Mouse (Mus musculus) forebrain, embryonic 15.5 days (tissue): ENCODE measurements at regions not wholly inside any gene's neighbourhood (a gene's known extent, or its start where the extent isn't known, plus 50 kb on each side); places are given as distances from the start of the nearest gene placed in this dataset.
A peak's percentile ranks its signal among the peaks of the same experiment; 100 is the strongest.

Experiments
- ATAC-seq: fragments of 200-750 bp; cut with Nextera tagmentation; replicated peaks from 2 replicates; pipeline ENCODE4 v1.8.0; 2017; ENCODE audit warnings: mild to moderate bottlenecking, moderate TSS enrichment, moderate library complexity
- H3K27ac ChIP-seq: fragments of 300-500 bp; sonication (generic); replicated peaks from 2 replicates; pipeline ENCODE4 v1.5.1; 2015; ENCODE audit warnings: mild to moderate bottlenecking, inconsistent platforms
- H3K27me3 ChIP-seq: fragments of 300-500 bp; sonication (generic); 2 replicates; pipeline ENCODE4 v1.6.1; 2015; ENCODE audit warnings: inconsistent platforms
- H3K36me3 ChIP-seq: fragments of 300-500 bp; sonication (generic); 2 replicates; pipeline ENCODE4 v1.6.1; 2015; ENCODE audit warnings: mild to moderate bottlenecking, inconsistent platforms
- H3K4me1 ChIP-seq: fragments of 300-500 bp; sonication (generic); 2 replicates; pipeline ENCODE4 v1.6.1; 2015; ENCODE audit warnings: inconsistent platforms
- H3K4me2 ChIP-seq: fragments of 300-500 bp; sonication (generic); replicated peaks from 2 replicates; pipeline ENCODE4 v1.6.1; 2015; ENCODE audit warnings: mild to moderate bottlenecking, inconsistent platforms
- H3K4me3 ChIP-seq: fragments of 300-500 bp; sonication (generic); 2 replicates; pipeline ENCODE4 v1.5.1; 2015; ENCODE audit warnings: mild to moderate bottlenecking, inconsistent platforms
- H3K9ac ChIP-seq: fragments of 300-500 bp; sonication (generic); replicated peaks from 2 replicates; pipeline ENCODE4 v1.6.1; 2015; ENCODE audit warnings: mild to moderate bottlenecking, inconsistent platforms
- H3K9me3 ChIP-seq: fragments of 300-500 bp; sonication (generic); 2 replicates; pipeline ENCODE4 v1.6.1; 2016; ENCODE audit warnings: inconsistent platforms
- WGBS: fragments of 180-500 bp; shearing (Covaris S2); methylation state at CpG from one replicate; pipeline ENCODE4 v1.1.7; 2015; ENCODE audit warnings: mixed read lengths; 5-methylcytosine and 5-hydroxymethylcytosine counted together

DNA sequence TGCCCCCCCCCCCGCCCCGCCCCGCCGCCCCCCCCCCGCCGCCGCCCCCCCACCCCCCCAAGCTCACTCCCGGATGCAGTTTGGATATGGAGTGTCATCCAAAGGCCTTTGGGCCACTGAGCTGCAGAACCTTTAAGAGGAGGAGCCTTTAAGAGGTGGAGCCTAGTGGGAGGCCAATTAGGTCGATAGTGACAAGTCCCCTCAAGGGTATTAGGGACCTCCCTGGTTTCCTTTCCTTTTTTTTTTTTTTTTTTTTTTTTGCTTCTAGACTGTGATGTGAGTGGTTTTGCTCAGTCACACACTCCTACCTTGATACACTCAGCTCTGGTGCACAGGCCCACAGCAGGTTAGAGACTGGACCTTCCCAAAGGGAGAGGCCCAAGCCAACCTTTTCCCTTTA lies 156.5 kb downstream of the Gm9376 start:
- no peaks in the 10 kb centered on the region for H3K9me3 ChIP-seq
- H3K27ac ChIP-seq, result no peak overlapping the region
- peaks cover 10% of the 10 kb centered on the region for H3K4me1 ChIP-seq
- H3K9ac ChIP-seq, result no peak overlapping the region
- no peak overlapping the region for H3K4me3 ChIP-seq
- no peaks in the 10 kb centered on the region for H3K36me3 ChIP-seq
- WGBS, result under 1% methylated on average over 9 of the region's 9 CpGs
- peaks cover 5% of the 10 kb centered on the region; the same call in 1 of the 2 replicates for H3K27me3 ChIP-seq
- 0 out of 2 replicates have a peak, but pooled peaks have one; percentile 18 for ATAC-seq
- H3K4me2 ChIP-seq, result no peak overlapping the region

DNA sequence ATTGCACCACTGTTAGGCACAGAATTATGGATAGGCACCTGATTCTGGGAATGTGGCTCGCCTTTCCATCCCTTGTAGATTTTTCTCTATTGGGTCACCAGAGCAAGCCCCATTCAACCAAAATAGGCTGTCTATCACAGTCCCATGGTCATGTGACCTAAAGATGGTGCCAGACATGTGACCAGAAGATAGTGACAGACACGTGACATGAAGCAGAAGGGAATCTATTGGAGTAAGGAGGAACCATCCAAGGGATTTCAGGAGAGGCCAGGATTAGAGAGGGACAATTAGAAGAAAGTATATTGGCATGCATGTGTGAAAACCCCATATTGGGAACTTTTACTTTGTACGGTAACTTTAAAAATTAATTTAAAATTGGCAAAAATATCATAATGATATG lies 159.8 kb downstream of the Gm9376 start:
- Histone ChIP-seq H3K9ac (no peak overlapping the region), H3K4me1 (peaks cover 10% of the 10 kb centered on the region), H3K27me3 (peaks cover 5% of the 10 kb centered on the region; the same call in 1 of the 2 replicates), H3K9me3 (no peaks in the 10 kb centered on the region), H3K27ac (no peak overlapping the region), H3K4me3 (no peak overlapping the region), H3K36me3 (no peaks in the 10 kb centered on the region), H3K4me2 (no peak overlapping the region)
- ATAC-seq, result no peak
- WGBS, result 86% methylated on average over 3 of the region's 3 CpGs

DNA sequence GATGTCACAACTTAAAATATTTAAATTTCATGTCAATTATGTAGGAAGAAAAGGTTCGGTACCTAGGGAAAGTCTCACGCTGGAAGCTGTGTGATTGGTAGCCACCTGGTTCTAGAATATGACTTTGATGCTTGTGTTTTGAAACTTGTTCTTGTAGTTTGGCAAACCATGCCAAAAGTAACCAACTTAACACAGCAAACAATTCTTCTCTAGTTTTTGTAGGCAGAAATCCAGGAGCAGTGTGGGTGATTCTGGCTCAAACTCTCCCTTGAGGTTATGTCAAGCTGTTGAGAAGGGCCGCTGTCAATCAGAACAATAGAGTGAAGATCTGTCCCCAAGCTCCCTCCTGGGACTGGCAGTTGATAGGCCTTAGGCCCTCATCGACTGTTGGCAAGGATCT lies 163.5 kb downstream of the Gm9376 start:
- Histone ChIP-seq H3K36me3 (no peaks in the 10 kb centered on the region), H3K4me1 (no peaks in the 10 kb centered on the region), H3K27ac (no peak overlapping the region), H3K27me3 (peaks cover 17% of the 10 kb centered on the region), H3K4me2 (no peak overlapping the region), H3K4me3 (no peak overlapping the region), H3K9ac (no peak overlapping the region), H3K9me3 (no peaks in the 10 kb centered on the region)
- 92% methylated on average over 4 of the region's 4 CpGs for WGBS
- no peak for ATAC-seq

DNA sequence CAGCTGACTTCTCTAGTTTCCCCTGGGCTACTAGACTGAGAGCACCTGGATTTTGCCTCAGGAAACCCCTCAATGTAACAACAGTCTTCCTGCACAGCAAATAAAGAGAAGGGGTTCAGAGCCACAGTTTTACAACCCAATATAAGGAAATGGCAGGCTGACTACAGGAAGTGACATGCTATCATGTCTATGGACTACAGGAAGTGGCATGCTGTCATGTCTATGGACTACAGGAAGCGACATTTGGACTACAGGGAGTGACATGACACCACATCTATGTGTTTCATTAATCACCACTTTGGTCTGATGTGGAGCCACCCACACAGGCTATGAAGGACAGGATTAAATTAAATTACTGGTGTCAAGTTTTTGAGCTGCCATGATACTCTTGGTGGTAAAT lies 164.0 kb downstream of the Gm9376 start:
- H3K27me3 ChIP-seq, result peaks cover 16% of the 10 kb centered on the region
- H3K4me1 ChIP-seq, result peaks cover 4% of the 10 kb centered on the region
- ATAC-seq, result no peak
- no peak overlapping the region for H3K4me2 ChIP-seq
- H3K9me3 ChIP-seq, result no peaks in the 10 kb centered on the region
- H3K36me3 ChIP-seq, result no peaks in the 10 kb centered on the region
- no peak overlapping the region for H3K4me3 ChIP-seq
- WGBS, result 95% methylated on average over 1 of the region's 1 CpGs
- no peak overlapping the region for H3K27ac ChIP-seq
- no peak overlapping the region for H3K9ac ChIP-seq

DNA sequence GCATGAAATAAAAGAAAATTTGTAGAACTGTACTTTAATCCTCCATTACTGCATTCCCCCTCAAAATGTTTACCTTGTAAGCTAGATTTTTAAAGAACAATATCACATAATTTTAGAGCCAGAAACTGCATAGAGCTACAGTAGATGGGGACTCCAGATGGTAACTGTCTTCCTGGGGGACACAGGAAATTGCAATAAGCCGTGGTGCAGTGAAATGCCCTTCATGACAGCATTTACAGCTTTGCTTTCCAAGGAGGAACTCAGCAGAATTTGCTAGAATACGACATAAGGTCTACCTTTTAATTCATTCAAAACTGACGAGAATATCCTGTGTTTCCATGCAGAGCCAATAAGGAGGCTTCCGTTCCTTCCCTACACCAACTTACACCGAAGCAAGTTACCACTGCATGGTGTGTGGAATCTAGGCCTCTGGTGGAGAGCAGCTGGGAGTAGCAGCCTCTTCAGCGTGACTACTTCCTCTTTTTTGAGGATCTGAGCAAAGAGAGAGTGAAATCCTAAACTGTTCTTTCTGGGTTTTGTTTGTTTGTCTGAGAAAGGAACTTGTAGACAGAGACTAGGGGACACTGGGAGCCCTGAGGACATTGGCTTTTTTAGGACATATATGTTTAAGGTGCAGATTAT lies 164.6 kb downstream of the Gm9376 start:
- H3K27ac ChIP-seq, result no peak overlapping the region
- H3K9me3 ChIP-seq, result no peaks in the 10 kb centered on the region
- no peak for ATAC-seq
- 88% methylated on average over 6 of the region's 6 CpGs for WGBS
- H3K36me3 ChIP-seq, result no peaks in the 10 kb centered on the region
- H3K4me3 ChIP-seq, result no peak overlapping the region
- peaks cover 7% of the 10 kb centered on the region for H3K4me1 ChIP-seq
- peaks cover 12% of the 10 kb centered on the region; the same call in 1 of the 2 replicates for H3K27me3 ChIP-seq
- H3K9ac ChIP-seq, result no peak overlapping the region
- H3K4me2 ChIP-seq, result no peak overlapping the region
